Mouse (Mus musculus): ENCODE data around the gene Tbxa2r.

GRCm38 (mm10) chr10:81349961-81350350 lies 21.4 kb downstream of the Tbxa2r start:
- no peak for TF ChIP-seq CTCF (IDR thresholded peaks at IDR 0.05; ENCODE audit: low read depth)
- no peak for TF ChIP-seq EP300 (IDR thresholded peaks at IDR 0.05; ENCODE audit: low read depth)
